Mouse (Mus musculus): ENCODE data around the gene Junb.

The Junb gene

DNA sequence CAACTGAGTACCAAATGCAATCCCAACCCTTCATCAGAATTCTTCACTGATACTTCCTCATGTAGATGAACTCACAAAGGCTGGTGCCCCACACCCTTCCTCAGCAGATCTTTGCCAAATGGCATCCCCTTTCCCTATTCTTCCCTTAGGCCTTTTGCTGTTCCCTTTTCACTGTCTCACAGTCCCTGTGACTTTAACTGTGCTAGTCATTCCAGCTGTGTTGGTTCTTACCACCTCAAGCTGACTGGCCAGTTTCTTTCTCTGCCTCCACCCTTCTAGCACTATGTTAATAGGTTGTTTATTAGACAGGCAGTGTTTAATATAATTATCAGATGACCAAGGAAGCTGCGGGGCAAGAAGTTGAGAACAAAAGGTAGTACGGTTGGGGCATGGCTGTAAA is 9.9 kb downstream of the Junb start:
- TF ChIP-seq GATA4 (IDR thresholded peaks at IDR 0.05; ENCODE audit: insufficient replicate concordance, low read length): no peak

GRCm38 (mm10) chr8:84967532-84968304 is 10.8 kb downstream of the Junb start:
- no peak for TF ChIP-seq GATA4 (IDR thresholded peaks at IDR 0.05; ENCODE audit: insufficient replicate concordance, low read length)

DNA sequence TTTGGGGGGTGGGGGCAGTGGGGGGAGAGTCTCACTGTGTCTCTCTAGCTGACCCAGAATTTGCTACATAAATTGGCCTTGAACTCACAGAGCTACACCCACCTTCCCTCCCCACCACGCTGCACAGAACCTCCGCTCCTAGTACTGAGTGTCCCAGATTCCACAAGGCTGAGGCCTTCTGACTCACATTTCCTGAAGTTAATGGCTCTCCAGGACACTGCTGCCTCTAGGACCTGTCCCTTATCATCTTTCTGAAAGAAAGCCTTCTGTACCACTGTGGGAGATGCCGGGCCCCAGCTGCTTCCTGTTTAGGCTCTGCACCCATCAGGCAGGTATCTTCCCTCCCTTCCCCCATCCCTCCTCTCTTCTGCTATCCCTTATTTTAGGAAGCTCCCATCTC is 11.9 kb downstream of the Junb start:
- TF ChIP-seq GATA4 (IDR thresholded peaks at IDR 0.05; ENCODE audit: insufficient replicate concordance, low read length): no peak; the same call in 1 of the 2 replicates

DNA sequence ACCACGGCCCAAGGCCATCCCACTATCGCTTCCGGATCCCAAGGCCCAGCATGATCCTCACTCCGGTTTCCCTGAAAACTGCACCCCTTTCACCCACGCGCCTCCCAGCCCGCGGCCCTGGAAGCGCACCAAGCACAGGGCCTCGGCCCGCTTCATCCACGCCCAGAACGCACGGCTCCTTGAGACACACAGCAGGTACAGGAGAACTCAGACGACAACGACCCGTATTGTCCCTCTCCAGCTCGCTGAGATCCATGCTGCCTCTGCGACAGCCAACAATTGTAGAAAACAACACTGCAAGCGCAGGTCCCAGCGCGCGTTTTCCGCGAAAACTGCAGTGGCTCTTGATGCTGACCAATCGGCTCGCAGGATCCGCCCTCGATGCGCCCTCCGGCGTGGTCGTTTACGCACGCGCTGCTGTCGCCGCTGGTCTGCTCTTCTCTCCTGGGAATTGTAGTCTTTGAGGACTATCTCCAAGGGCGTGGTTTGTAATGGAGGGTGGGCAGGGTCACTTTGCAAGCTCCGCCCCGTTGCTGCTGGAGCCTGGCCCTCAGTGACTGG is 12.7 kb downstream of the Junb start:
- peak; percentile 28; the same call in 1 of the 2 replicates for TF ChIP-seq GATA4 (IDR thresholded peaks at IDR 0.05; ENCODE audit: insufficient replicate concordance, low read length)

GRCm38 (mm10) chr8:84963952-84964351 is 14.6 kb downstream of the Junb start:
- no peak for TF ChIP-seq GATA4 (IDR thresholded peaks at IDR 0.05; ENCODE audit: insufficient replicate concordance, low read length)

- TF ChIP-seq GATA4 (IDR thresholded peaks at IDR 0.05; ENCODE audit: insufficient replicate concordance, low read length): no peak
Observed at GRCm38 (mm10) chr8:84959811-84960210, 18.7 kb downstream of the Junb start.

DNA sequence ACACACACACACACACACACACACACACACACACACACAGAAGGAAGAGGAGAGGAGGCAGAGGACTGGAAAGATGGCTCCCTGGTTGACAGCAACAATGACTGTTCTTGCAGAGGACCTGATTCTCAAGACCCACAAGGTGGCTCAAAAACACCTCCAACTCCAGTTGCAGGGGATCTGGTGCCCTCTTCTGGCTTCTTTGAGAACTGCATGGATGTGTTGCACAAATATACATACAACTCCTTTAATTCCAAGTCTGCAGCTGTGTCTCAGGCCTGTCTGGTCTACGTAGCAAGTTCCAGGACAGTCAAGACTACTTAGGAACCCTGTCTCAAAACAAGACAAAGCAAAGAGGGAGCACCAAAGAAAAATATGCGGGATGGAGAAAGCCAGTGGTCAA is 21.8 kb downstream of the Junb start:
- no peak for TF ChIP-seq GATA4 (IDR thresholded peaks at IDR 0.05; ENCODE audit: insufficient replicate concordance, low read length)

GRCm38 (mm10) chr8:84952612-84953255 is 25.8 kb downstream of the Junb start:
- TF ChIP-seq GATA4 (IDR thresholded peaks at IDR 0.05; ENCODE audit: insufficient replicate concordance, low read length): no peak

DNA sequence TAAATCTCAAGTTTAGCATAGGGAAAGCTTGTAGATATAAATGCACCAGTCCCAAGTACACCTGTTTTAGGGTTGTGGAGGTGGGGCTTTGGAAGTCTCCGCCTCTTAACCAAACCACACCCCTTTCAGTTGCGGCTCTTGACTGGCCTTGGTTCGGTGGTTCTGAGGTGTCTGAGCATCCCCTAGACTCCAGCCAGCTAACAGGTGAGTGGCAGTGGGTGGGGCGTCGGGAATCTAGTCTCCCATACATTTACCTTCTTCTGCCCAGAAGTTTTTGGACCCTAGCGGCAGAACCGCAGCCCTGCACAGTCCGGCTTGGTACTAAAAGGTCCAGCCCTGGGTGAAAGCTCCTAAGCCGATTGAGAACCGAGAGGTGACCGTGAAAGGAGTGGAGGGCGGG is 28.8 kb downstream of the Junb start:
- no peak for TF ChIP-seq GATA4 (IDR thresholded peaks at IDR 0.05; ENCODE audit: insufficient replicate concordance, low read length)

DNA sequence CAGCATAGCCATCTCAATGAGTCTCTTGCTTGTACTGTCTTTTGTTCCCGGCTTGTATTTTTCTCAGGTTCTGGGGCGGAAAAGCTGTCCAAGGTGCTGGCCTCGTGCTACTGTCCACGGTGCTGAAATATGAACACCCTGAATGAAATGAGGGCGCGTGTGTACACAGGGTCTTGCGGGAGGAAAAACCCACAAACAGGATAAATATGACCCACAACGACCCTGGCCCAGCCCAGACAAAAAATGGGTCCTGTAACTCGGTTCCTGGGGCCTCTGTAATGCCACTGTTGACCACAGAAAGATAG is 31.3 kb downstream of the Junb start:
- TF ChIP-seq GATA4 (IDR thresholded peaks at IDR 0.05; ENCODE audit: insufficient replicate concordance, low read length): no peak

DNA sequence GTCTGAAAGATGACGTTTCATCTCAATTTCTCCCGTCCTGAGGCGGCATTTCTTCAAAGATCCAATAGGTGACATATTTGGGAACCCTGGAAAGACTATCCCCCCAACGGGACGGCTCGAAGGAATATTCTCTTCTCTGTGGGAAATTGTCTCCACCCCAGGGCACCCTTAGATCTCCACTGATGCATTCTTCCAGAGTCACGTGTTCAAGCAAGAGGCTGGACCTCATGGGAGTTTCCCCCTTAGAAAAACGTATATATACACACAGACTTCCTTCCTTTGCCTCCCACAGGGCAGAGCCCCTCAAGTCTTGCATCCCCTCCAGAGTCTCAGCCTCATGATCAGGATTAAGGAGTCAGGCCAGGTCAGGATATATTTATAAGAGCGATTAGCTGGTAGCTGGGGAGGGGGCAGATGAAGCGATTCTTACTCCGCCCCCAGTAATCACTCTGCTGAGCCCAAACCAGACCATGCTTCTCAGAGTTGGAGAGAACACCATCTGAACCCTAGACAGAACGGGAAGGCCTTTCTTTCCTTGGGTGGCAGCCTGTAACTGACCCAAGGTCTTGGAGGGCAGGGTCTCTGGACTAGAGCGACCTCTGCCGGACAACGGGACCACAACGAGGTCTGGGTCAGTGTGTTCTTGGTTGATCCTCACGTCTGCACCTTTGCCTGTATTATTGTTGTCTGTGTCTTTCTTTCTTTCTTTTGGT is 31.8 kb downstream of the Junb start, which contains the start of gene Rtbdn:
Rtbdn (plus strand) TSS at position 464 of the 713 bp plus-strand sequence.
- TF ChIP-seq GATA4 (IDR thresholded peaks at IDR 0.05; ENCODE audit: insufficient replicate concordance, low read length): no peak

- TF ChIP-seq GATA4 (IDR thresholded peaks at IDR 0.05; ENCODE audit: insufficient replicate concordance, low read length): no peak
Observed at GRCm38 (mm10) chr8:84945633-84946527, 32.6 kb downstream of the Junb start.

- no peak for TF ChIP-seq GATA4 (IDR thresholded peaks at IDR 0.05; ENCODE audit: insufficient replicate concordance, low read length)
Observed at GRCm38 (mm10) chr8:84945235-84945632, 33.3 kb downstream of the Junb start.

GRCm38 (mm10) chr8:84944478-84945160 is 33.9 kb downstream of the Junb start:
- no peak for TF ChIP-seq GATA4 (IDR thresholded peaks at IDR 0.05; ENCODE audit: insufficient replicate concordance, low read length)

Measured in liver, adult (tissue).